Mouse (Mus musculus): ENCODE data around the gene Slc17a7.
A peak's percentile ranks its signal among the peaks of the same experiment; 100 is the strongest.
"Not testable (repeated sequence)": the region's sequence is repeated elsewhere in the genome, so short reads cannot be mapped to it uniquely, and the experiment has no call there.

The Slc17a7 gene

DNA sequence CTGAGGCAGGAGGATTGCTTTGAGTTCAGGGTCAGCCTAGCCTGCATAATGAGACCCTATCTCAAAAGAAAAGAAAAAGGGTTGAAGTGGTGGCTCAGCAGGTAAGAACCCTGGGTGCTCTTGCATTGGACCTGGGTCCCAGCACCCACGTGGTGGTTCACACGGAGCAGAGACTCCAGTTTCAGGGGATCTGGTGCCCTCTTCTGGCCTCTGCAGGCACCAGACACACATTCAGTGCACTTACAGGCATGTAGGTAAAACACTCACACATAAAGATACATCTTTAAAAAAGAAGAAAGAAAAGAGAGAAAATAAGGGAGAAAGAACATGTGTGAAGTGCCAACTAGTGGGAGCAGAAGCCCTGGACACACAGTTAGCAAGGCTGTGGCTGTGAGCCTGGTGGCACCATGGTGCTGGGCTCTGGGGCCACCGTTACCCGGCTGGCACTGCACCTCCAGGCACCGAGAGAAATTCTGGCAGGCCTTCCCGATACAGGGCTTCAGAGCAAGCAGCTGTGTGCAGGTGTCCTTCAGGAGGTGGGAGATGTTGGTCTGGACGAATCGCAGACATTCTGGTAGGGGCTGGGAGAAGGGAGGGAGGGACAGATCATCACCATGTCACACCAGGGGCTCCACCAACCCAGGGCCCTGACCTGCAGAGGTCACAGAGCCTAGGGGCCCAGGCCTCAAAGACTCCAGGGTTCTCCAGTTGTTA, 30.1 kb upstream of the Slc17a7 start:
- no peak for DNase-seq

DNA sequence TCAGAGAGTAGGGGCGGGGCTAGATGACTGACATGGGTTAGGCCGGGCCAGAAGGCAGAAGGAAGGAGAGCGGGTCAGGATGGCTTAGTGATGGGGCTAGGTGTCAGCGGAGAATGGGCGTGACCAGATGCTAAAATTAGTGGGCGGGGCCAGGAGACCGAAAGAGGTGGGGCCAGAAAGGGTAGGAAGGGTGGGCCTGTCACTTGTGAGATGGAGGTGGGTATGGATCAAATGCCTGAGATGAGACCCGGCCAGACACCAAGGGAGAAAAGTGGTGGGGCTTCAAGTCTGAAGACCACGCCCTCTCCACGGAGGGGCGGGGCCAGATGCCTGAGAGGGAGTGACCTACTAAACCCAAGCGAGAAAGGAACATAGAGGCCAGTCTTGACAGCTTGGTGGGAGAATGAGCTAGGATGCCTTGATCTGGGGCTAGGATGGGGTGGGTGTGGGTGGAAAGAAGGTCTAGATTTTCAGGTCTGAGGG, 29.2 kb upstream of the Slc17a7 start:
- DNase-seq = peak in 1 of 2 experiments; percentile 49

DNA sequence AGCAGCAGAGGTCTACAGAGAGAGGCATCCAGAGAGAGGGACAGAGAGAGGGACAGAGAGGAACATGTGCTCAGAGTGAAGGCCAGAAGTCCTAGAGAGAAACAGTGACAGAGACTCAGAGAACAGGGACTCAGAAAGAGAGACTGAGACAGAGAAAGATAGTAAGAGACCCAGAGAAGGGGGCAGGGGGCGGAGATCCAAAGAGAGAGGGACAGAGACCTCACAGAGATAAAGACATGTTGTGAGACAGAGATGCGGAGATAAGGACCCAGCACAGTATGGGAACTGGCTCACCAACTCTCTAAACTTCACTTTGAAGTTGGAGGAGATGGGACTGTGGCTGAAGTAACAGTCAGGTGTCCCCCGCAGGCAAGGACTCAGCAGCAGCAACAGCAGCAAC, 28.4 kb upstream of the Slc17a7 start:
- DNase-seq = no peak

DNA sequence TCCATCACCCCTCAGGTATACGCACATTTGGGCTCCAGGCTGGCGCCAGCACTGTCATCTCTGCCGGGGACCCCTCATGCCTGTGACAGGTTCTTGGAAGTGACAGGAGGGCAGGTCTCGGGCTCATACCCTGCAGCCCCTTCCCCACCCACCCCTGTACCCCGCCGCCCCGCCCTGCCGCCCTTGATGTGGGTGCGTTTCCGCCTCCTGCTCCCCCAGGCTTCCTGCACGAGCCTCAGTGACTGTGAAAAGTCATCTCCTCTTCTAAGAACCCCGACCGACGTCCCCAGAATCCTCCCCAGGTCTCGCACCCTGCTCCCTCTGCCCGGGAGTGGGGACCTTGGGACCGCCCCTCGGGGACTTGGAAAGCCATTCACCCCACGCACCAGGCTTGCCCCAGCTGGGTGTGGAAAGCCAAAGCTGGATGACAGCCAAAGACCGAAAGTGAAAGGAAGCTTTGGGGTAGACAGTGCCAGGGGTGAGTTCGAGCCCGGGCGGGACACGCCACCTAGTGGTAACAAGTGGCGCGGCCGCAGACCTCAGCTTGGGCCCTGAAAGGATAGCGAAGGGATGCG, 27.7 kb upstream of the Slc17a7 start, which contains the start of the genes Gm45713 and Flt3l:
Gm45713 (minus strand) TSS at position 239 of the 575 bp plus-strand sequence.
Flt3l (minus strand) TSS at position 440 of the 575 bp plus-strand sequence.
- DNase-seq = peak; percentile 82 to 91

DNA sequence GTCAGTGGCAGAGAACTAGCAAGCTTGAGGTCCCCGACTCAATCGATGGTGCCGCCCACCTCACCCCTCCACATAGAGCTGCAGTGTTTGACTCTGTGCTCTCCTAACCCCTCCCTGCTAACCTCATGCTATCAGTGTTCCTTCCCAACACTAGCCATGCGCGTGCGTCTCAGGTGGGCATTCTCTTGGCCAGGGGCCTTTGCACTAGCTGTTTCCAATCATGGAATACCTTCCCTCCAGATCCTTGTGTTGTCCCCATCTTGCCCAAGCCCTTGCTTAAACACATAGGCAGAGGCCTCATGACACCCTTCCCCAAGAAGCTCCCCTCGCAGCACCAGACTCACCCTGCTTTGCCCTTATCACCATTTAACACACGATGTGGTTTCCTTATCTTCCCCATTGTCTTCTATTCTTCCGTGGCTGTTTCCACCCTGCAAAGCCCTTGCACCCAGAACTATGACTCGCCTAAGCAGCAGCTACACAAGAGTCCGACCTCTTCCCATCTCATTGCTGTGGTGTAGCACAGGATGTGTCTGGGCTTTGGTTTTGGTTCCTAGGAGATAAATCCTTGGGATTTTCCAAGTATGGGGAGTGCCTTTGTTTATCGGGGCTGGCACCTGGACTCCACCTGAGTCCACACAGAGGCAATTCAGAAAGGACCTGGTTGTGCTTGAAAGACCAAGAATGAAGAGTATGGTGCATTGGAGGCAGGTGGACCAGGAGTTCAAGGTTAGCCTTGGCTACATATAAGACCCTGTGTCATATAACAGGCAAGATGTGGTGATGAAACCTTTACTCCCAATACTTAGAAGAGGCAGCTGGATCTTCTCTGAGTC, 26.4 kb upstream of the Slc17a7 start:
- no peak for DNase-seq

DNA sequence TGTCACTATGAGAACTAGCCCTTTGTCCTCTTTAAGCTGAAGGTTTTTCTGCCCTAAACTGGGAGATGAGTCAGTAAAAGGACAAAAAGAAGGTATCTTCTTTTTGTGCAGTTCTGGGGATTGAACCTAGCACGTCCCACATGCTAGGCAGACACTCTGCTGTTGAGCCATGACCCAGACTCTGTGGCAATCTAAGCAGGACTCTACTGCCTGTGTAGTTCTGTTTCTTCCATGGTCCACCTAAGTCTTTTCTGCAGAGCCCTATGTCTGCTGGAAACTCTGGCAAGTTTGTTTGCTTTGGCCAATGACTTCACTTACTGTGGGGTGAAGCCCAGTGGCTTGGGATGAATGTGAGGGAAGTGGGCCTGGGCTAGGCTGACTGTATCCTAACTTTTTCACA, 25.3 kb upstream of the Slc17a7 start:
- DNase-seq = no peak

DNA sequence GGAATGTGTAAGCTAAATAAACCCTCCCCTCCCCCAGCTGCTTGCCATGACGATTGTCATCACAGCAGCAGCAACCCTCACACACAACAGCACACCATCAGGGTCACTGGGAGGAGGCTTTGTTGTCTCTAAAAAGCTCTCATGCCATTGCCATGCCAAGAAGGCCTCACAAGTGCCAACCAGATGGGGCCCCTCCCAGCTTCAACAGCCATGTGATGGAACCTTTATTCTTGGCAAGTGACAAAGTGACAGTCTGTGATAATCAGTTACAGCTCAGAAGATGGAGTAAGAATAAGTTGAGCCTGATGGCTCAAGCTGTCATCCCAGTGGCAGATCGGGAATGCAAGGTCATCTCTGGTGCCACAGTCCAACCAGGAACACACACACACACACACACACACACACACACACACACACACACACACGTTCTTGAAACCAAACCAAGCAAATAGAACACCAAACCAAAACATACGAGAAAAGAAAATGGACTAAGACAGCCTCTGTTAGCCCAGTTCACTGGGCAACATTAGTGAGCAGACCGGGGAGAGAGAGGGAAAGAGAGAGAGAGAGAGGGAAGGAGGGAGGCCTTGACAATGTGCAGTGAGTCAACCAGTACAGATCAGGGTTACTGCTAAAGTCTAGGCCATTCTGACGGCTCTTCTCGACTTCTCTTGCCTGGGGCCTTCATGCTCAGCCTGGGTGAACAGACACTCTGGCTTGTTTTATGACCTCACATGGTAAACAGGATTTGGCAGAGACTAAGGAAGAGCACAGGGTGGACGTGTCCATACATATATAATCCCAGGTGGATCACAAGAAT, 23.6 kb upstream of the Slc17a7 start:
- no peak for DNase-seq

DNA sequence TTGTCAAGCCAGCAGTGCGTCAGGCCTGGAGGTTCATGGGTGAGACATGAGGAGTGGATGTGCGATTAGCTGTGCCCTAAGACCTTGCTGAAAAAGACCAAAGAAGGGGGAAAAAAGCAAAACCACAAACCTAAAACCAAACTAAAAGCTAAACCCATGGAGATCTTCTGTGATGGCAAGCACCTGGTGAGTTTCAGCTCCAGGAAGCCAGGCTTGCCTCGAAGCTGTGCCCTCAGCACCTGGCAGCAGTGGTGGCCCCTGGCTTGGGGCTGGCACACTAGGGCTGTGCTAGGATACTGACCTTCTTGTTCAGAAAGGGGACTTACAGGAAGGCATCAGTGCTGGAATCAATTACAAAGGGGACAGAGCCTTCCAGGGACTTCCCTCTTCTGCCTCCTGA, 22.4 kb upstream of the Slc17a7 start:
- DNase-seq = peak in 1 of 2 experiments; percentile 59

DNA sequence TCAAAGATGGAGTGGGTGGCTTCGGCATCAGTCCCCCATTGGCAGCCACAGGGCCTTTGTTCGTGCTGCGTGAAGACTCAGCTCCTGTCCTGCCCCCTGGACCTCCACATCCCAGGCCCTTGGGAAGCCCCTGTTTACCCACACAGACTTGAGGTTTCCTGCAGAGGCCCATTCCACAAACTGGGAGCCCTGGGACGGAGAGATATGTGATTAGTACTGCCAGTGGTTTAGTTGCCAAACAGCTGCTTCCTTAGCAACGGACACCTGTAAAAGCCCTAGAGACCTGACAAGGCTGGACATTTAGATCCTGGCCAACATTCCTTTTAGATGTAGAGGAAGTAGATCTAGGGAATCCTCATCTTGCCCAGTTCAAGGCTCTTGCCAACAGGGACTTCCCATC, 21.8 kb upstream of the Slc17a7 start:
- DNase-seq = no peak

DNA sequence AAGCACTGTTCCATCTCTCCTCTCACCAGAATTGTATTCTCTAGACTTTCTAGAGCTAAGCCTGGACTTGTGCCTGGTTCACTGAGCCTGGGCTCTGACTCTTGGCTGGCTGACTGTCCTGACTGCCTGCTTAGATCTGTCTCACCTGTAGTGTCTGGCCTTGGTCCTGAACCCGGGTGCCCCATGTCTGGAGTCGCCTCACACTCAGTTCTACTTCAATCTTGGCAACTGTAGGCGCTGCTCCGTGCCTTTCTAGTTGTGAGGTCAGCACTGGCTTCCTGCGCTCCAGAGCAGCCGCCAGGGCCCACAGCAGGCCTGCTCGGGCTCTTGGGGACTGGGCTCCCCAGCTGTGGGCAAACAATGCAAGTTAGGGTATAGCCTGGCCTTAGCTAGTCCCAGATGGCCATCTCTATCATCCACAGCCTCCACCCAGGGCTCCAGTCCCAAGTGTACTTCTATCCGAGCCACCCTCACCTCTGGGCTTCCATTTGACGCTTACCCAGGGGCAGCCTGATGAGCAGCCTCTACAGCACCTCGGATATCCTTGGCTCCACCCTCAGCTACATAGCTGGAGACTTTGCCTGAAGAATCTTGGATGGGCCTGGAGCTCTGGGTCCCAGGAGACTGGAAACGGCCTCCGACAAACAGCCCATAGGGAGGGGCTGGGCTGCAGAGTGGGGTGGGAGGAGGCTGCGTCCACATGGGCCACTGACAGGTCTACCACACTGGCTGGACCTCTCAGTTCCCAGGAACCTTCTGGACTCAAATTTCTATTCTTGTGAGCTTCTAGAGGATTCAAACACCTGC, 19.2 kb upstream of the Slc17a7 start:
- DNase-seq = no peak

DNA sequence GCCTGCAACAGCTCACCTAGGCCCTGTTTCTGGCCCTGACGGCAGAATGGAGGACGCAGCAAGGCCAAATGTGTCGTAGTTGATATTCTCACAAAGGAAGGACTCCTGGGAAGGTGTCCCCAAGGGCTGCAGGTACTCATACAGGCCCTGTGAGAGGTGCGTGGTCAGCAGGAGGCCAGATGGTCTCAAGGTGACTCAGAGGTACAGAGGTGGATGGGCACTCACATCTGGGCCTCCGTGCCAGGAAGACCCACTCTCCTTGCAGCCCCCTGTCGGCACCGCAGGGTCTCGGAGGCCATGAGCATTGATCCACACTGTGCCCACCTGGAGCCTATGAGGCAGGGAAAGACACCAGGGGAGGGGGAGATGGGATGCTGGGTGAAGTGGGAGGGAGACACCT, 18.3 kb upstream of the Slc17a7 start:
- no peak for DNase-seq

DNA sequence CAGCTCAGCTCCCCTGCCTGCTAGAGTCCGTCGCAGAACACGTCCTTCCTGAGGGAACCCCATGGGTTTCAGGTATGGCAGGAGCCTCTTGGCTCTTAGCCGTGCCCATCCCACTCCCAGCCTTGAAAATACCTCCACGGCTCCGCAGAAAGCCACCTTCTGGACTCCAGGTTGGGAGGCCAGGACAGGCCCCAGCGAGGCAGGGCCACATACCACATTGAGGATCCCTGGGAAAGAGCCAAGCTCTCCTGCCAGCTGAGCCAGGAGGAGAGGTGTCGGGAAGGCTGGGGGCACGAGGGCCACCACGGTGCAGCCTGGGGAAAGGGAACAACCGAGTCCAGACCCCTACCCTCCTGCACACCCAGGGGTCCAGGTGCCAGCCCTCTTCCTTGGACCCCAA, 16.5 kb upstream of the Slc17a7 start:
- DNase-seq = no peak

DNA sequence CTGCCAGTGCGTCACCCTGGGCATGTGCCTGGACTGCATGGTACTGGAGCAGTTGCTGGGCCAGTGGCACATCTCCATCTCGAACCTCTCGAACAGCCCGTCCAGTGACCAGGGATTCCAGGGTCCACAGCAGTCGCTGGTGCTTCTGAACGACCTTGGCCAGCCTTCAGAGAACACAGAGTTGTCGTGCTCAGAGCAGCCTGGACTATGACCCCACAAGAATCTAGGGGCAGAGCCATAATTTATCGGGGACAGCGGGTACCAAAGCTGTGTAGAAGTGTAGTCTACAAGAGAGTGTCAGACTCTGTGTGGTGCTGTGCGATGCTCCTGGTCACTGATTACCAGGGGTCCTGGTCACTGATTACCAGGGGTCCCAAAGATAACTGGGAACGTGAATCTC, 15.8 kb upstream of the Slc17a7 start:
- DNase-seq = no peak

DNA sequence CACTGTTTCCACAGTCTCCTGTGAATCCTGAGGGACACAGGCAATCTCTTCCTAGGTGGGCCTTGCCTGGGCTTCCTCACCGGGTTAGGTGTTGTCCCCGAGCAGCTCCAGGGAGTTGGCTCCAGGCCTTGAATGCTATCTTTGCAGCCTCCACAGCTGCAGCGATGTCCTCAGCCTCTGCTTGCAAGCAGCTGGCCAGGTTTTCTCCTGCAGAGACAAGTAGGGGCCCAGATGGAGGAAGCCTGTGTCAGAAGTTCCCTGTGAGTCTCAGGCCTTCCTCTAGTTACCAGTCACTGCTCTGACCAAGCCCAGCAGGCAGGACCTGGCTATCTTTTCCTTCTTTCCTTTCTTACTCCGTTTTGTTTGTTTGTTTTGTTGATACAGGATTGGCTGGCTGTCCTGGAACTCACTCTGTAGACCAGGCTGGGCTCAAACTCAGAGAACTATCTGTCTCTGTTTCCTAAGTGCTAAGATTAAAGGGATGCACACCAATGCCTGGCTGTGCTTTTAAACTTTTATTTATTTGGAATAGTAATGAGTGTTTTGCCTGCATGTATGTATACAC, 15.1 kb upstream of the Slc17a7 start:
- DNase-seq = no peak

DNA sequence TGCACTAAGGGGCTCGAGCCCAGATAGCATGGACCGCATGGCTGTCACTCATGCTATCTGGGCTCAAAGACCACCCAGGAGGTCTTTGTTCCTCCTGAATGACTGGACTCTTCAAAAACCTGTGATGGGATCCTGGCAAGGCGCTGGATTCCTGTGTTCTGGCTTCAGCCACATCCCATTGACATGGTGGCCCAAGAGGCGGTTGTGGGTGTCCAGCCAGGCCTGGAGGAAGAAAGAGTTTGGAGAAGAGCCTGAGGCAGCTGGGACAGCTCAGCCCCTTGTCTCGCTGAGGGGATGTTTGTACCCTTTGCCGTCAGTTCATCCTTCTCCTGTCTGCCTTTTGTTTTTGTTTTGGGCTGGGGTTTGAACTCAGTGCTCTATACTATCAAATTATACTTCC, 14.2 kb upstream of the Slc17a7 start:
- no peak for DNase-seq

DNA sequence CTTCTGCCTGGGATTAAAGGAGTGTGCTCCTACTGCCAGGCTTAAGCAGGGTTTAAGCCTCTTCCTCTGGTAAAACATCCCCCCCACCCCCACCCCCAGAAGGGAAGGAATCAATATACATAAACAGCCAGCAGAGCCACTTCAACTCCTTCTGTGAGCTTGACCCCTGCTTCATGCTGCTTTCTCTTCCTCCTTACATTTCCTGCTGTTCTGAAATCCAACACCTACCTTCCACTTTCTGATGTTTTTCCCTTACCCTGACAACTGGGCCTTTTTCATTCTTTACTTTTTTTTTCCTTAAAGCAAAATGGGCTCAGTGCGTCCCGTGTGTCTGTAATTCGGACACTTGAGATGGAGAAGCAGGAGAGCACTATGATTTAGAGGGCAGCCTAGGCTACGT, 13.4 kb upstream of the Slc17a7 start:
- no peak for DNase-seq

DNA sequence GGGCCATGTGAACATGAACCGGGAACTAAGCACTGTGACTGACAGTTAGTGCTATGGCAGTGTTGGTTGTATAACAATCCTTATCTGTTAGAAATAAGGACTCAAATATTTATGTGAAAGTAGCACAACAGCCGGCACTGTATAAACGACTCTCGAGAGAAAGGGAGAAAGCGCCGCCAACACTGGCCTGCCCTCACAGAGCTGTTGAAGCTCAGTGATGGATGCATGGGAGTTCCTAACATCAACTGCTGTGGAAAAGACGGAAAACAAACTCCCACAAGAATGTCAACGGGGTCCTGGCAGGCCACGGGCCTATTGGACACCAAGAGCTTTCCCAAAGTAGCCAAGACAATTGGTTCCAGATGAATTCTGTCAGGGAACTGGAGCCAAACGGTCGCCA, 12.4 kb upstream of the Slc17a7 start:
- DNase-seq = no peak

DNA sequence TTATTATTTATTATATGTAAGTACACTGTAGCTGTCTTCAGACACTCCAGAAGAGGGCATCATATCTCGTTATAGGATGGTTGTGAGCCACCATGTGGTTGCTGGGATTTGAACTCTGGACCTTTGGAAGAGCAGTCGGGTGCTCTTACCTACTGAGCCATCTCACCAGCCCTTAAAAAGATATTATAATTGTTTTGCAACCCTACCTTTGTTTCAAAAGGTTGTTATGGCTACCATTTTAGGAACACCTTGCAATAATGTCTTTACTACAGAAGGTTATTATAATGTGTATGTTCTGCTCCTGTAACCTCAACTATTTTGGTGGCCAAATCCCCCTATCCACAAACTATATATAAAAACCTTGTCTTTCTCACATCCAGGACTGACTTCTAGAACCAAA, 10.7 kb upstream of the Slc17a7 start:
- not testable (repeated sequence) for DNase-seq

DNA sequence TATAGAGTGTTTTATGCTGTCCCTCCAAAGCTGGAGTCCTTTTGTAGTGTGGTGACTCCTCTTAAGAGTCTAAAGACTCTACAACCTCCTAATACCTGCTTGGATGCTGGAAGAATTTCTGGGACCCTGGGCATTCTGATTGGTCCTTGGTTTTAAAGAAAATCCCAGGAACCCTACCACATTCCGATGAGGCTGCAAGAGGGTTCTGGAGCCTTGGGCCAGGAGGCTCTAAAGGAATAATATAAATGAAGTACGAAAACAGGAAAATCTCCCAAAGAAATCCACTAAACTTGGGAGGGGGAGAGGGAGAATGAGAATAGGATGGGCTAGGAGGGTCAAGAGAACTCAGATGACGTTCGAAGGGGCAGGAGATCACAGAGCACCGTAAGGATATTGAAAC, 10.2 kb upstream of the Slc17a7 start:
- DNase-seq = no peak

DNA sequence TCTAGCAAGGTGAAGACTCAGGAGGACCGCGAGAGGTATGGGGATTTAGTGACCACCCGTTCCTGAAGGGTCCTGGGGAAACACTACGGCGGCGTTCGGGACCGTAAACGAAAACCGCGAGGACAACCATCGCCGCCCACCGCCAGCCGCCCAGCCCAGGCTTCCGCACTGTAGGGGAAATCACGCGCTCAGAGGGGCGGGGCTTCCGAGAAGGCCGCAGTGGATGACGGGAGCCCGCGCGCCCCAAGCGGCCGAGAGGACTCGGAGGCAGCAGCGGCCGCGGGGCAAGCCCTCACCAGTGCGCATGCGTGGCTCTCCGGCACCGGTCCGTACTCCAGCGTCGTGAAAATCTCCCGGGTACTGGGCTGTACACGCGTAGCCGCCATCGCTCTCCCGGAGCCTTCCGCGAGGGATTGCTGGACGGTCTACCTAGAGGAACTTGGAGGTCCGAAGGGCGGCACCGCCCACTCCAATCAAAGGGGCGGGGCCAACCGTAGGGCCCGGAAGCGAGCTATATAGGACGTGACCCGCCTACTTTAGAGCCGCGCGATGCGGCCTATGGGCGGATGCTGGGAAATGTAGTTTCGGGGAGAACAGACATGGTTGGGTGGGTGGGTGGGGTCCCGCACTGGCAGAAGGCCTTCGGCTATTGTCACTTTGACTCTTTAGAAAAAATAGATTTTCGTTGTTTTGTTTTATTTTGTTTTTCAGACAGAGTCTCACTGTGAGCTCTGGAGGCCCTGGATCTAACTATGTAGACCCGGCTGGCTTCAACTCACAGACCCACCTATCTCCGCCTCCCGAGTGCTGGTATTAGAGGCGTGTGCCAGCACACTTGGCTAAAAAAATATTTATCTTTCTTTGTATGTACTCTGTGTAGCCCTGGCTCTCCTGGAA, 9.4 kb upstream of the Slc17a7 start, which contains the start of the genes Pih1d1 and Aldh16a1:
Pih1d1 (plus strand) TSS at position 208 of the 897 bp plus-strand sequence.
Aldh16a1 (minus strand) TSS at position 489 of the 897 bp plus-strand sequence.
- peak; percentile 93 for DNase-seq

Measured in thymus, adult 18-20 months (tissue).